Mouse (Mus musculus) midbrain, postnatal 0 days (tissue): ENCODE results near the gene Pkd1l1. TPM values are rescaled to one million over a fixed set of nuclear protein-coding genes. Genes with fewer than 3 reads are reported as not detected.

Experiments used
- ATAC-seq: fragments of 200-750 bp; cut with Nextera tagmentation; 2 replicates; pipeline ENCODE4 v1.8.0; 2017; ENCODE audit warnings: moderate number of reproducible peaks, mild to moderate bottlenecking, moderate TSS enrichment, moderate library complexity; ENCODE audit not compliant: low FRiP score
- DNase-seq: peaks from one replicate; pipeline ENCODE4 v3.0.0-alpha.2; 2015; ENCODE audit warnings: low spot score
- H3K27ac ChIP-seq: fragments of 300-500 bp; sonication (generic); 2 replicates; pipeline ENCODE4 v1.5.1; 2014; ENCODE audit warnings: low read depth, mild to moderate bottlenecking, low read length, mixed read lengths
- H3K27me3 ChIP-seq: fragments of 300-500 bp; sonication (generic); 2 replicates; pipeline ENCODE4 v1.6.1; 2014; ENCODE audit warnings: low read length, control low read depth, mixed read lengths; ENCODE audit not compliant: insufficient read depth
- H3K36me3 ChIP-seq: fragments of 300-500 bp; sonication (generic); 2 replicates; pipeline ENCODE4 v1.6.1; 2014; ENCODE audit warnings: low read length, control low read depth, mixed read lengths; ENCODE audit not compliant: insufficient read depth
- H3K4me1 ChIP-seq: fragments of 300-500 bp; sonication (generic); 2 replicates; pipeline ENCODE4 v1.6.1; 2014; ENCODE audit warnings: mild to moderate bottlenecking, control low read depth, antibody characterized with exemption, low read length, mixed read lengths; ENCODE audit not compliant: insufficient read depth
- H3K4me2 ChIP-seq: fragments of 300-500 bp; sonication (generic); 2 replicates; pipeline ENCODE4 v1.6.1; 2014; ENCODE audit warnings: low read depth, mild to moderate bottlenecking, low read length, mixed read lengths; ENCODE audit not compliant: poor library complexity, severe bottlenecking
- H3K4me3 ChIP-seq: fragments of 300-500 bp; sonication (generic); 2 replicates; pipeline ENCODE4 v1.5.1; 2014; ENCODE audit warnings: low read depth, mild to moderate bottlenecking, low read length, moderate library complexity
- H3K9ac ChIP-seq: fragments of 300-500 bp; sonication (generic); replicated peaks from 2 replicates; pipeline ENCODE4 v1.6.1; 2014; ENCODE audit warnings: mild to moderate bottlenecking, low read length, moderate library complexity, mixed read lengths; ENCODE audit not compliant: poor library complexity, severe bottlenecking
- H3K9me3 ChIP-seq: fragments of 300-500 bp; sonication (generic); 2 replicates; pipeline ENCODE4 v1.6.1; 2016; ENCODE audit warnings: low read length, control low read depth
- CTCF ChIP-seq: IDR thresholded peaks from 2 replicates; pipeline ENCODE4 v1.5.1; 2016; ENCODE audit warnings: antibody characterized with exemption, mild to moderate bottlenecking
- WGBS: fragments of 180-500 bp; shearing (Covaris S2); extraction: QIAGEN DNeasy Blood & Tissue Kit; methylation state at CpG from one replicate; pipeline ENCODE4 v1.1.7; 2014; 5-methylcytosine and 5-hydroxymethylcytosine counted together
- polyA plus RNA-seq: library from polyadenylated mRNA; unstranded; fragments of >200 nt; fragmentation: Nextera tagmentation; extraction: Ambion mirVana; gene quantifications from 2 replicates; pipeline ENCODE4 v1.2.1, GENCODE M21; 2015
- total RNA-seq: library from RNA; depleted of rRNA; stranded (reverse); fragments of >200 nt; gene quantifications from 2 replicates; pipeline ENCODE4 v1.2.3, GENCODE M21; 2014

Gene Pkd1l1
- total and polyA plus RNA-seq, 2 experiments from 2014 or later: 0.22 to 0.57 TPM

DNA sequence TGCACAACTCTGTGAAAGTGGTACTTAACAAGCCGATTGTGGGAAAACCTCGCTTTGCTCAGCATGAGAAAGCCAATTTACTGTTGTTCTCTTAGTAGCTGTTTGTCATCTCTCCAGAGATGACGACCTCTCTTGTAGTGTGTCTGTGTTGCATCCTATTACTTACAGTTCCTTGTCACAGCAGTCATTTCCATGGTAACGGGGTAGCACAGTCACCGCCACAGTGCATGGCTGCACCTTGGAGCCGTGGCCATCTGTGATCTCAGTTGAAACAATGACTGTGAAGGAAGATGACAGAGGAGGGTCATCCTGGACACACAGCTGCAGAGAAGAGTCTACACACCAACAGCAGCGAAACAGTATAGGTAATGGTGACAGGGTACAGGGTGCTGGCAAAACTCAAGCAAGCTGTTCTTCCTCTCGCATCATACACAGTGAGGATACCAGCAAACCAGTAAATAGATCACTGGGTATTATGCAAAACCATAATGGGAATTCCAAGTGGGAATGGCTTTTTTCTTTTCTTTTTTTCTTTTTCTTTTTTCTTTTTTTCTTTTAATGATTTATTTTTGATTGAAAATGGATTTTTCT is 56.9 kb downstream of the Pkd1l1 start:
- TF ChIP-seq CTCF: no peak
- ATAC-seq (peak; percentile 90; the same call in 1 of the 2 replicates), DNase-seq (peak; percentile 88)
- 52% methylated on average over 8 of the region's 8 CpGs for WGBS
- H3K4me3 ChIP-seq: no peak overlapping the region
- no peaks in the 10 kb centered on the region for H3K9me3 ChIP-seq
- no peak overlapping the region for H3K9ac ChIP-seq
- no peaks in the 10 kb centered on the region for H3K36me3 ChIP-seq
- no peaks in the 10 kb centered on the region for H3K27me3 ChIP-seq
- H3K4me2 ChIP-seq: peak overlapping the region; percentile 12; the same call in 1 of the 2 replicates
- H3K27ac ChIP-seq: no peak overlapping the region
- peaks cover 3% of the 10 kb centered on the region; the same call in 1 of the 2 replicates for H3K4me1 ChIP-seq

DNA sequence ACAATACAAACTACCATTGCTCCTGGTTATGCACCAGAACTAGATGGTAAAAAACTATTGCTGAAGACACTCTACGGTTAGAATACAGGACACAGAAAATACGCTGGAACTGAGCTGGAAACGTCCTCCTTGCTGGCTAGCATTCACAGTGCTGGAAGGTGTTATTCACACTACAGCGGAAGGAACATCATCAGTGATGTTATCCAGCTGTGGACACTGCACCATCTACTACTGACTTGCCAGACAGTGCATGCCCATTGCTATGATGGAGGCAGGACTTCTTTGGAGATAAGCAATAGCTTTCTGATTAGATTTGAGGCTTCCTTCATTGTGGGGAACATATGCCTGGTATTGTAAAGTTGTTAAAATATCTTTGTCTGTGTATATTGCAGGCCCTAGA is 90.3 kb downstream of the Pkd1l1 start:
- no peak for ATAC-seq
- no peak overlapping the region for H3K27ac ChIP-seq
- no peak overlapping the region for H3K4me2 ChIP-seq
- DNase-seq: no peak
- H3K4me1 ChIP-seq: no peaks in the 10 kb centered on the region
- H3K4me3 ChIP-seq: no peak overlapping the region
- TF ChIP-seq CTCF: no peak
- no peaks in the 10 kb centered on the region for H3K9me3 ChIP-seq
- no peaks in the 10 kb centered on the region for H3K27me3 ChIP-seq
- 98% methylated on average over 4 of the region's 4 CpGs for WGBS
- no peak overlapping the region for H3K9ac ChIP-seq
- no peaks in the 10 kb centered on the region for H3K36me3 ChIP-seq

DNA sequence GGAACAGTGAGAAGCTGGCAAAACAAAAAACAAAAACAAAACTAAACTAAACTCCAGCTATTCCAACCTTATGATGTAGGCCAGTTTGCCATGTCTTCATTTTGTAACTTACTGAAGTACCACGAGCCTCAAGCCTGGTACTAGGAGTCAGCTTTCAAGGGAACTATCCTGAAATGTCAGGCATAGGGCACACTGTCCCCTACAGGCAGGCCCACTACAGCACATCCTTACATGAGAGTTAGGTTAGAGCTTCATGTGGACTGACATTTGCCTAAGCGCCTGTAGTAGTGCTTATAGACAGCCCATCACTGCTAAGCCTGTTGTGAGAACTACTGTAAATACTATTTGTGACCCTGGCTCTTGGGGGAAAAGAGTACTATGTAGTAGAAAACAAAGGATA is 91.5 kb downstream of the Pkd1l1 start:
- WGBS: 62% methylated on average over 2 of the region's 2 CpGs

DNA sequence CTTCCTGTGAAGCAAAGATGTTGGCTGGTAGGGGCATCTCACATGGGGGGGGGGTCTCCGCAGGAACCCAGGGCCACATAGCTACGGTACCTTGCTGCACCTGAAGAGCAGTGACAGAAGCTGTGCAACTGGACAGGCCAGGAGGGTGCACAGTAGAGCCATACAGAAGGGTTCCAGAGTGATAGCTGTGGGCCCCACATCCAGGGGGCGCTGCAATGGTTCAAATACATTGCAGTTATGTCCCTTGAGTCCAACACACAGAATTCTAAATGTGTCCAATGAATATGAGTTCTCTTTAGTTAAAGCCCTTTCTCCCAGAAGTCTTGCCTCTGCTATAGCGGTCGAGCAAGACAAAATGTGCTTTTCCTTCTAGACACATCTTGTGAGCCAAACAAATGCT is 103.0 kb downstream of the Pkd1l1 start:
- Histone ChIP-seq H3K4me2 (no peak overlapping the region), H3K27me3 (no peaks in the 10 kb centered on the region), H3K27ac (no peak overlapping the region), H3K9ac (no peak overlapping the region), H3K9me3 (no peaks in the 10 kb centered on the region), H3K36me3 (no peaks in the 10 kb centered on the region), H3K4me3 (no peak overlapping the region), H3K4me1 (no peaks in the 10 kb centered on the region)
- WGBS: 88% methylated on average over 5 of the region's 5 CpGs
- no peak for TF ChIP-seq CTCF
- ATAC-seq (no peak), DNase-seq (no peak)

More for the DNA sequence above, 91.5 kb downstream of the Pkd1l1 start:
- Histone ChIP-seq H3K36me3 (no peaks in the 10 kb centered on the region), H3K9me3 (no peaks in the 10 kb centered on the region), H3K4me1 (no peaks in the 10 kb centered on the region), H3K9ac (no peak overlapping the region), H3K27me3 (no peaks in the 10 kb centered on the region), H3K4me3 (no peak overlapping the region), H3K27ac (no peak overlapping the region), H3K4me2 (no peak overlapping the region)
- TF ChIP-seq CTCF: peak; percentile 23; the same call in 1 of the 2 replicates
- DNase-seq (no peak), ATAC-seq (no peak)

DNA sequence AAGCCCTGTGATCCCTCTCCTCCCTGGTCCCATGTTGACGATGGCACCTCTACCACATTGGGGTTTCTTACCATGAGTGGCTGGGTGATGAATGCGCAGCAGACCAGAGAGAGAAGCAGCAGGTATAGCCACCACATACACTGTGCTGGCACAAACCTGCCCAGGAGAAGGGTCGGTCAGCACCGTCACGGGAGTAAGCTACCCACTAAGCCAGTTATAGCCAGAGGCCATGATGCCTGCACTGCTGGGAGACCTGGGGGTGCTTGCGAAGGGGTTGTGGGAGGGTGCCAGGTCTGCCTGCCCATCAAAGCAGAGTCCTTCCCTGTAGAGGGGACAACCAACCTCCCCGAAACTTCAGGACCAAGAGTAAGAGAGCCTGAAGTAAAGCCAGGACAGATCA is 107.0 kb downstream of the Pkd1l1 start:
- no peaks in the 10 kb centered on the region for H3K27me3 ChIP-seq
- DNase-seq: no peak
- TF ChIP-seq CTCF: no peak
- no peak overlapping the region for H3K9ac ChIP-seq
- H3K4me3 ChIP-seq: no peak overlapping the region
- H3K4me1 ChIP-seq: no peaks in the 10 kb centered on the region
- 95% methylated on average over 7 of the region's 7 CpGs for WGBS
- no peaks in the 10 kb centered on the region for H3K36me3 ChIP-seq
- no peaks in the 10 kb centered on the region for H3K9me3 ChIP-seq
- ATAC-seq: no peak
- no peak overlapping the region for H3K27ac ChIP-seq
- no peak overlapping the region for H3K4me2 ChIP-seq

DNA sequence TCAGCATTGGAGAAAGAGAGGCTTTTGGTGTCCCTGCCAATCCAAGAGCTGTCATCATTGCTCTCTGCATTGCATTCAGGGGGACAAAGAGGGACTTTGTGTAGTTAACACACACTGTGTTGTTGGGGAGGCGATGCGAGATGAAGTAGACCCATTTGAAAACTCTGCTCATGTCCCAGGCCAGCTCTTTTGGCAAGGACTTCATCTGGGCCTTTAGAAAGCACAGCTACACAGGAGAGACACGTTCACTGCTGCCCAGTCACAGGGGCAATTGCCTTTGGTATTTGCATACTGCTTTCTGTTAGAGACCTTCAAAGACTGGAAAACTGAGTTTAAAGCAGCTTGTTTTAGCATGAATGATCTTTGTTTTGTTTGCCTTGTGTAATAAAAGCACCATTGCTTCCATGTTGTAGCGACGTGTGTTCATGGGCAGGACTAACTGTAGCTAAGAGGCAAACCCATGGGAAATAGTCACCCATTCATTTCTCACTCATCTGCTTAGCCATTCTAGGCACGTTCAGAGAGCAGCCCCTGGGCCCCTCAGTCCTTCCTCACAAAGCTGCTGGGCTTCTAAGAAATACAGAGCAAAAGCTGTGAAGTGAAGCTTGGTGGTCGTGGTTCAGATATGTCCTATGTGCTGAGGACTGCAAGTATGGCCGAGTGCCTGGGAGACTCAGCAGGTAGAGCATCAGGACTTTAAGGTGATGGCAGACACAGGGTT is 109.0 kb downstream of the Pkd1l1 start:
- ATAC-seq (peak; percentile 83), DNase-seq (peak; percentile 85)
- H3K4me2 ChIP-seq: no peak overlapping the region
- 48% methylated on average over 8 of the region's 8 CpGs for WGBS
- H3K27me3 ChIP-seq: no peaks in the 10 kb centered on the region
- no peaks in the 10 kb centered on the region for H3K9me3 ChIP-seq
- TF ChIP-seq CTCF: no peak
- H3K36me3 ChIP-seq: no peaks in the 10 kb centered on the region
- no peak overlapping the region for H3K9ac ChIP-seq
- no peak overlapping the region for H3K4me3 ChIP-seq
- peak overlapping the region; percentile 57; the same call in 1 of the 2 replicates for H3K27ac ChIP-seq
- no peaks in the 10 kb centered on the region for H3K4me1 ChIP-seq
